Comparison of ENCODE assay signal across 20 mouse cellular contexts in the genomic region with DNA sequence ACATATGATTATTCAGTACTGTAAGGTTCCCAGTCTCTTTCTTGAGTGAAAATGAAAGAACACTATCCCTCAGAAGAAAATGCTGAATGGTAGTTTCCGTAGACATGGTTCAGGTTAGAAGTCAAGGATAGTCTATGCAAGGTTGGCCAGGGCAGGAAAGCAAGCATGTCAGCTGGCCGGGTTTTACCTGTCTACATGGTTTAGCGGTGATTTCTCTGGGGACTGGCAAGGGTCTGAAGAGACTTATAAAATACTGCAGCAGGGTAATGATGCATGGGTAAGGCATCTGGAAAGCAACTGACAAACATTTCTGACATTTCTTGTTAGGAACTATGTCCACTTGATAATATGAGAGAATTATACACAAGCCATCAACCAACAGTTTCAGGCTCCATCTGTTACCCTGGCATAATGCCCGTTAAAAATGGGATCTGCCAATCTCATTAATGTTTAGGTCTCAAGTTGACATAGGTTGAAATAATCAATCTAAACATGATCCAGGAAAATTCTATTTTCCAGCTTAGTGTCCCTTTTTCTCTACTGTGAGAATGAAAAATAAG. TPM values are rescaled to one million over a fixed set of nuclear protein-coding genes. Genes with fewer than 3 reads are reported as not detected.
DNase-seq lines count a peak whose midpoint lies in the region; ATAC-seq and TF ChIP-seq lines count a peak whose summit lies in the region.
"Had no signal": no experiment of that assay in that cellular context is flagged by ENCODE, and none has a peak within 500 bp of the region (broad histone marks: within the 10 kb centered on the region; RNA-seq: fewer than 3 reads in every experiment).

No protein-coding gene starts in this region.

- peak; percentile 84 for ATAC-seq in cerebellum, adult (ENCODE audit: insufficient number of reproducible peaks, low FRiP score, low TSS enrichment)
- peak; percentile 70; the same call in 1 of the 2 replicates for ATAC-seq in hindbrain, embryonic 16.5 days
- ATAC-seq: intestine, embryonic 16.5 days; liver, embryonic 12.5 days; midbrain, embryonic 13.5 days had no signal

- H3K4me1 ChIP-seq in hindbrain, embryonic 16.5 days (ENCODE audit: control insufficient read depth, insufficient read depth, low read depth, low read length): no peaks in the 10 kb centered on the region
- H3K4me1 ChIP-seq: embryonic facial prominence, embryonic 15.5 days; liver, embryonic 12.5 days; lung, embryonic 15.5 days; midbrain, embryonic 13.5 days had no signal

- H3K27me3 ChIP-seq in hindbrain, embryonic 16.5 days (replicated peaks; ENCODE audit: control insufficient read depth, insufficient read depth, low read length): no peaks in the 10 kb centered on the region
- H3K27me3 ChIP-seq: embryonic facial prominence, embryonic 15.5 days; liver, embryonic 12.5 days; lung, embryonic 15.5 days; midbrain, embryonic 13.5 days had no signal

- 62% methylated on average over 4 of the region's 4 CpGs for WGBS in hindbrain, embryonic 16.5 days

- no peaks in the 10 kb centered on the region for H3K9me3 ChIP-seq in hindbrain, embryonic 16.5 days (ENCODE audit: control insufficient read depth, low read length)
- H3K9me3 ChIP-seq: embryonic facial prominence, embryonic 15.5 days; liver, embryonic 12.5 days; lung, embryonic 15.5 days; midbrain, embryonic 13.5 days had no signal

- H3K4me3 ChIP-seq in left cerebral cortex, adult 2 months: no peak overlapping the region
- no peak overlapping the region for H3K4me3 ChIP-seq in hindbrain, embryonic 16.5 days (ENCODE audit: low read length)
- H3K4me3 ChIP-seq: embryonic facial prominence, embryonic 15.5 days; liver, embryonic 12.5 days; lung, embryonic 15.5 days; midbrain, embryonic 13.5 days had no signal

- intact Hi-C loops in left cerebral cortex, postnatal 4 days (cut with DNase I): no loop called here
- intact Hi-C loops in left cerebral cortex, adult 2 months (cut with DNase I): no loop called here

- peak; percentile 60 for DNase-seq in left cerebral cortex, postnatal 4 days
- DNase-seq in left cerebral cortex, adult 2 months (ENCODE audit: extremely low spot score in 1 of 2, low spot score in 2 of 2): no peak
- DNase-seq in cerebellum, postnatal 10 days: peak; percentile 88 to 90
- DNase-seq in right cerebral cortex, postnatal 36 days (ENCODE audit: low spot score in 2 of 2): no peak
- no peak for DNase-seq in T-cell, adult 2 months (ENCODE audit: low spot score)
- DNase-seq in urinary bladder, postnatal 14 days (ENCODE audit: low spot score): no peak
- DNase-seq: adrenal gland, postnatal 10 days; embryo, embryonic 11 days; gastrocnemius, postnatal 25 days; layer of hippocampus, postnatal 36 days; thymus, postnatal 4 days had no signal

- H3K4me2 ChIP-seq in hindbrain, embryonic 16.5 days (ENCODE audit: low read length): no peak overlapping the region
- H3K4me2 ChIP-seq: embryonic facial prominence, embryonic 15.5 days; heart, embryonic 11.5 days; liver, embryonic 12.5 days; lung, embryonic 15.5 days; midbrain, embryonic 13.5 days had no signal

- TF ChIP-seq CTCF in left cerebral cortex, adult 2 months (IDR thresholded peaks at IDR 0.05): no peak

- no peak overlapping the region for H3K27ac ChIP-seq in left cerebral cortex, adult 2 months
- no peak overlapping the region for H3K27ac ChIP-seq in hindbrain, embryonic 16.5 days (ENCODE audit: low read depth, low read length)
- H3K27ac ChIP-seq: embryonic facial prominence, embryonic 15.5 days; kidney, postnatal 0 days; liver, embryonic 12.5 days; lung, embryonic 15.5 days; midbrain, embryonic 13.5 days had no signal

- H3K9ac ChIP-seq in hindbrain, embryonic 16.5 days (ENCODE audit: low read depth, low read length): no peak overlapping the region
- H3K9ac ChIP-seq: embryonic facial prominence, embryonic 15.5 days; liver, embryonic 12.5 days; lung, embryonic 15.5 days; midbrain, embryonic 13.5 days had no signal

- no peaks in the 10 kb centered on the region for H3K36me3 ChIP-seq in hindbrain, embryonic 16.5 days (ENCODE audit: control insufficient read depth, insufficient read depth, low read length)
- H3K36me3 ChIP-seq: embryonic facial prominence, embryonic 15.5 days; liver, embryonic 12.5 days; lung, embryonic 15.5 days; midbrain, embryonic 13.5 days had no signal

RNA-seq across cellular contexts. Expression of a gene that starts 8.6 kb away (rescaled TPM):
- total RNA-seq in left cerebral cortex, postnatal 4 days (2021): 100 to 1,000 TPM; 138 to 144 TPM
- total RNA-seq in left cerebral cortex, adult 2 months (2021): 100 to 1,000 TPM; 300 to 315 TPM
- 56.8 and 67.3 TPM in 2 replicates for polyA plus RNA-seq in hindbrain, embryonic 16.5 days (2015; fragmentation: Nextera tagmentation; extraction: Ambion mirVana)

Comparison
In these comparisons a context has a peak if more than half of its experiments do, and no peak if none do; other contexts are left out.
1. DNase-seq: peak in left cerebral cortex, postnatal 4 days (single experiment) and cerebellum, postnatal 10 days (2 of 2); none in left cerebral cortex, adult 2 months (0 of 2), right cerebral cortex, postnatal 36 days (0 of 2), T-cell, adult 2 months (single experiment) and urinary bladder, postnatal 14 days (single experiment).